Mouse (Mus musculus): ENCODE results near the gene Gmpr.

DNA sequence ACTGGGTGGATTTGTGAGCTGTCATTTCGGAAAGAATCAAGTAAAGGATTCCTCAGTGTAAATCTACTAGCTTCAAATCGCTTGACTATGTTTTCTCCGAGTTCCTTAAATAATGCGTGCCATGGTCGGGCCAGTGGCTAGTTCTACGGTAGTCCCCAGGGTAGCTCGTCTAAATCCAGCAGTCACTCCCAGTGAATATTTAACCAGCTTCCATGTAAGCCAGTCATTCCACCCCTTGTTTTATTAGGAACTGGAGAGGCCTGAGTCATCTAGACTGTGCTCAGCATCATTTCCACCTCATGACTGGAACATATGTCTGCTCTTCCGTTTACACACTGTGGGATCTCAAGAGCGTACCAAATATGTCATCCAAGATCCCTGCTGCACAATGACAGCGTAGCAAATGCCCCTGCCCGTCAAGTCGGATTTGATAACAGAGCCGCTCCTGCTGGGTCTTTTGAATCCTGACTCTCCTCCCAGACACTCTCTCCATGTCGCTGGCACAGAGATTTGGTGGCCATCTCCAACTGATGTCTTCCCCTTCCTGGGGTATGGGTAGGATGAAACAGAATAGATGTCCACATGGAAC lies 45.8 kb upstream of the Gmpr start:
- no peak for TF ChIP-seq CTCF (IDR thresholded peaks at IDR 0.05; ENCODE audit: low read depth)
- no peak for TF ChIP-seq EP300 (IDR thresholded peaks at IDR 0.05; ENCODE audit: low read depth)
